Mouse (Mus musculus) C2C12 (cell line): ENCODE data around the gene Ntrk3.

ENCODE experiments used
- CTCF ChIP-seq: IDR thresholded peaks from one replicate; pipeline ENCODE4 v1.5.1; 2011; ENCODE audit not compliant: control insufficient read depth, insufficient read depth, insufficient read length
- FOSL1 ChIP-seq: IDR thresholded peaks from one replicate; pipeline ENCODE4 v1.8.0; 2011; ENCODE audit warnings: mild to moderate bottlenecking, low read length; ENCODE audit not compliant: poor library complexity, insufficient read depth, severe bottlenecking

DNA sequence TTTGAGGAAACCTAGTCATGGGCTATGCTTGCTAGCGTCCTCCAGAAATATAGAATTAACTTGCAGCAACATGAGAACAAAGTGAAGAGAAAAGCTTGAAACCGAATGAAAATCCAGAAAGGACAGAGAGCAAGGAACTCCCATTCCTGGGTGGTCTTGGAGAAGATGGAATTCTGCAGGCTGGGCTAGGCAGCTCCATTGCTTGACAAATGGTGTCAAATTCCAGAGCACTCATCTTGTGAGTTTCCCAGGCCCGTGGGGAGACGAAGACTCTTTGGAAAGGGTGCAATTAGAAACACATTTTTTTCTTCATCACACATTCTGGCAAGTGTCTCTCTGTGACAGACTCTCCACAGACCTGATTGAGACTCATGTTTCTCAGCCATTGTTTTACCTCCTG lies 479.7 kb downstream of the Ntrk3 start:
- TF ChIP-seq FOSL1 = no peak
- no peak for TF ChIP-seq CTCF
